Mouse (Mus musculus) cerebellum, adult 11 months (tissue): ENCODE data around the gene Eepd1.
A peak's percentile ranks its signal among the peaks of the same experiment; 100 is the strongest.

Source experiments
- DNase-seq: peaks from one replicate; pipeline ENCODE4 v3.0.0; 2022

Eepd1 gene

DNA sequence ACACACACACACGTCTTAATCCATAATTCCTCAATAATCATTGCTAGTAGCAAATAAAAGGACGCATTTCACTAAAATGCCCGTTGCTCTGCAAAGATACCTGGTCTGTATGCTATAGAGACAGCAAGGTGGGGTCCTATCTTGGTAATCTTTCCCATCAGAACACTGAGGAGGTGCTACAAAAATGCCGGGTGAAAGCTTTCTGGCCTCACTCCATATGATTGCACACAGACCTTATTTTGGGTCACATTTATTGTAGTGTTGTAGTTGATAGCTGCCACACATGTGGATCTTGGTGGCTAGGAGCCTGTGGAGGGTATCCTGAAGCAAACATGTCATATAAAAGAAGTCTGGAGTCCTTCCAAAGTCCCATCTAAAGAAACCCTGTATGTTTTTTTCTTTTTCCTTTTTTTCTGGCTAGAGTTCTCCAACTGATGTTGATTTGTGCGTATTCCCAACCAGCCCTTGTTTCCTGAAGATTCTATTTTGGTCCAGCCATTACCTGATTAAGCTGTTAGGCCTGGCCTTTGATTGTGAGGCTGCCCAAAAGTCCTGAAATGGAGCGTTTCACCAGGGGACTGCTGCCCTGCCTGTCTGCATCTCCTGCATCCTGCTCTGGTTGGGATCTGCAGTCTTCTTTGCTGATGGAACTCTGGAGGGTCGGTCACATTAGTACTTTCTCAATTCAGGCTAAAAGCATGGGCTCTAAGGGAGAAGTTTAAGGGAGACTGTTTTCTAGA is 8.0 kb downstream of the Eepd1 start:
- DNase-seq: no peak

DNA sequence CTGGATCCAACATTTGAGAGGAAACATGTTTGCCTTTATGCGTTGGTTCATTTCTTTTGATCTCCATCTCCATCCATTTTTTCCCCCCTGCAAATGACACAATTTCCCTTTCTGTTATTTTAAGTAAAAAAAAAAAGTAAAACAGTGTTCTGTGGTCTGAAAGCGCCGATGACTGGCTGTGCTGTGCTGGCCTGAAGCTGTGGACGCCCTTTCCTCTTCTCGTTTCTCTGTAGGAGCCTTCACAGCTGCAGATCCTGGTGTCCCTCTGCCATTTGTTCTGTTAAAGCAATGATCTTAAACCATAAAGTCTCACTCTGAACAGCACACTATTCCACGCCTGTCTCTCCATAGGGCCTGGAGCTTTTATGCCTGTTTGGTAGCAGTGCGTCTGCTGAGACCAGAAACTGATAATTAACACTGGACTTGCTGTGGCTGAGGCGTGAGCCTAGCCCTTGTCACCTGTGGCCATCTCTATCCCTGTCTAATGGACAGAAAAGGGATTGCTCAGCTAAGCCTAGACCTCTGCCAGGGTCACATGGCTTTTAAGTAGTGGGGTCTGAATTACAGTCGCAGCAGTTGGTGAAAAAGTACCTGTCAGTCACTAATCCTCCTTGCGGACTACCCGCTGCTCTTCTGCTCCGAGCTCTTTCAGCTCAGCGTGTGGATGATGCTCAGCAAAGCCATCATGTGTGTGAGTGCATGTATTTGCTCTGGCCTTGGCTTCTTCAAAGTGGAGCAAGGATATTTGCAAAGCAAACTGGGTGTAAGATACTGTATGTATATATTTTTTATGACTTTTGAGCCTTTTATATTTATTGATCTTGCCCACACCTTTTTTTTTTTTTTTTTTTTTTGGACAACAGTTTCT is 9.2 kb downstream of the Eepd1 start:
- DNase-seq: no peak

DNA sequence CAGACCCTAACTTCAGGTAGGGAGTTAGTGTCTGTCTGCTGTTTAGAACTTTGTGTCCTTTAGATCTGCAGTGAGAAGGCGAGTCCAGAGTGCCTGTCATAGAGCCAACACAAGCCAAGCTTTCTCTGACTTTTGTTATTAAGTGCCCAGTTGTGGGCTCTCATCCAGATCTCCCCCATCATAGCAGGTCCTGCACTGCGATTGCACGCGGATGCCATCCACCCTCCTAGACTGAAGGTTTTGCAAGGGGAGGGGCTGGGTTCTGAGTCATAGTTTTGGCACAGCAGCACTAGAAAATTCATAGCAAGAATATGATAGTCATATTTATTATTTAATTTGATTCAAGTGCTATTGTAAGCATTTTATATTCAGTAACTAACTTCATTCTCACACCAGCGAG is 12.6 kb downstream of the Eepd1 start:
- no peak for DNase-seq

DNA sequence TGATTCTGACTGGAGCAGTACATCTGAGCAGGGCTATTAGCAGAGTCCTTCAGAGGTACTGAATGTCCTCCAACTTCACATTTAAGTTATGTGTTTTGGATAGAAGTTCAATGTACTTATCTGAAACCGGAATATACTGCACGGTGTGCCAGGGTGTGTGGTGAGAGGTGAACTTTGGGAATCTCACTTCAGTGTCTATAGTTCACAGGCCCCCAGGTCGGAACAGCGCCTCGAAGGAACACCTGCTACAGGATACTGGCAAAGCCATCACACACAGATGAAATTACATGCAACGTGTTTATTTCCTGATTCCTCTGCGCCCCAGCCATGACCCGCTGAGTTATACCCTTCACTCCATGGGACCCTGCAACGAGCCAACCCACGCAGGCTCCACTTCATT is 14.3 kb downstream of the Eepd1 start:
- no peak for DNase-seq

DNA sequence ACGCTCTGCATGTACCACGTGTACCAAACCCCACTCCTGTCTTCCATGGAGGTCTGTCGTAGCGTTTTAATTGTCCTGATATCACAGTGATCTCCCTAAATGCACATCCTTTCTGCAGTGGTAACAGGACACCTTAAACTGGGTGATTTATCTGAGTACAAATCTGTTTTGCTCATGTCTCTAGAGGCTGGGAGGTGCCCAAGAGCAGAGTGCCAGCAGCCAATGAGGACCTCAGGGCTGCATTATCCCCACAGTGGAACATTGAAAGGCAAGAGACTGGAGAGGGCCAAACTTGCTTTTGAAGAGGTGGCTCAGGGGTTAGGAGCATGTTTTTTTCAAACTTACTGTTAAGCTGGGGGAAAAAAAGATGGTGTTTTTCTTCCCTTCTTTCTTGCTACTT is 14.8 kb downstream of the Eepd1 start:
- no peak for DNase-seq

DNA sequence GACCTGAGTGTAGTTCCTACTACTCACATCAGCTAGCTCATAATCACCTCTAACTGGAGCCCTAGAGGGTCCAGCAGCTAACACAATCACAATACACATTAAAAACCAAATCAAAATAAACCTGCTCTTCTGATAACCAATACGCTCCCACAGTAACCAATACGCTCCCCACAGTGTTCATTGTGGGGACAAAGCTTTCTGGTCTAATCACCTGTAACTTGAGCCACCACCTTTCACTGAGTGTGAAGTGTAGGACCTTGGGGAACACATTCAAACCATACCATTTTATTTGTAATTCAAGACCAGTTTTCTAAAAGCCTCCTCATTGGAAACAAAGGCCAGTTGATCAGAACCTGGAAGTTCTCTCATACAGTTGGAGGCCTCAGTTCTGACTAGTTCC is 15.4 kb downstream of the Eepd1 start:
- no peak for DNase-seq

DNA sequence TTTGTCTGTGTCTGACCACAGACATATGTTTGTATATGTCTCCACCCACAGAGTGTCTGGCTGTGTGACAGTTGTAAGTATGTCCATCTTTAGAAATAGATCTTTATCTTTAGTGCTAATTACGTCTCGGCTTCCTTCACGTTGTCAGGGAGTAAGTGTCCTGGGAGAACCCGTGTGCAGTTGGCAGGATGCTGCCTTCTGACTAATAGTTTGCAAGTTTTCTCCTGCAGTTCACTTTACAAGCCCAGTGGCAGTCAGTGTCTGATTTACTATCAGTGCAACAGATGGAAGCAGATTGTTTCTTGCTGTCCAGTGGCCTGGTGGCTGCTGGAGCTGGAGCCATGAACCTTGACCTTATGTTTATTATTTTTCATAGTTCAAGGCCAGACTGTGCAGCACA is 17.4 kb downstream of the Eepd1 start:
- no peak for DNase-seq

DNA sequence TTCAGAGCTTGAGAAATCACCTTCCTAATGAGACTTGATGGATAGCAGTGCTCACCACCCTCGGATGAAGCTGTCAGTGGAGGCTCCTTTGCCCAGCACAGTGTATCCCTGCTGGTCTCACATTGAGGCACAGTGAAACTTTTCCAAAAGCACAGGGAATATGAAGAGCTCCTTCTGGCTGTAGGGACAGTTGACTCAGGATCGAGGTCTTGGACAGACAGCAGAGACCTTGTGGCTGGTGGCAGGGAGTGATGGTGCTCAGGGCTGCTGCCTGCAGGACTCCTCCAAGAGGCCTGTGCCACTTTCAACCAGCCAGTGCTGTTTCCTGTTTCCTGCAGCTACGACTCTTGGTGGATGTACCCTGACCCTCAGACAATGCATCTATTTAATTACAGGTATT is 18.0 kb downstream of the Eepd1 start:
- no peak for DNase-seq

DNA sequence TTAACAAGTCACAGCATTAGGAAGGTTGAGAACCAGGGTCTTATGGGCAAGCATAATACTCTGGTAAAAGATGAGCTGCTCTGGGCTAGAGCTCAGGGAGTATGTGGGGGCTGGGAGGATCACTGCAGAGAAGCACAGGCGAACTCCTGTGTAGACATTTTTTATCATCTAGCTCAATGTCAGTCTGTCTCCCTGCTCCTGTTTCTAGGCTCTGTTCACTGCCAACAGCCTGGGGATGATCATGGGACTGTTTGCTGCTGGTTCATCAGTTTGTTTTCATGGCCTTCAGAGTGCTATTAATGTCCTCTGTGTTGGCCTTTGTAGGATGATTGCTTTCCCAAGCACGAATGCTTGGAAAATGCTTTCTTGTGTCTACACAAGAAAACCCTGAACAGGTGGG is 18.7 kb downstream of the Eepd1 start:
- no peak for DNase-seq

DNA sequence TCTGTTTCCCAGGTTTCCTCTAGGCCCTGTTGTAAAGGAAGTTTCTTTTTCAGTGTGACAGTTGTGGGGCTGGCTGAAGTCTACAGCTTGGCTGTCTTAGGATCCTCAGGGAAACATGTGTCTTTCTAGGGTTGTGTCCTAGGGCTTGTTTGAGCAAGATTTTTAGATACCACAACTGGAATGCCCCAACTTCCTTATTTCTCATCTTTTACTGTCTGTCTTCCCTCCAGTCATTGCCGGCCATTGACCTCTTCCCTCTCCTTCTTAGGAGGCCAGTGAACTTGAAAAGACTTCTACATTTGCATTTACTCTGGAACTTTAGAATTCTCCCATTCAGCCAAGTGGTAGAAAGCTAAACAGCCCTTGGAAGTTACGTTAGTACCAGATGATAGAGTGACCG is 27.5 kb downstream of the Eepd1 start:
- no peak for DNase-seq

DNA sequence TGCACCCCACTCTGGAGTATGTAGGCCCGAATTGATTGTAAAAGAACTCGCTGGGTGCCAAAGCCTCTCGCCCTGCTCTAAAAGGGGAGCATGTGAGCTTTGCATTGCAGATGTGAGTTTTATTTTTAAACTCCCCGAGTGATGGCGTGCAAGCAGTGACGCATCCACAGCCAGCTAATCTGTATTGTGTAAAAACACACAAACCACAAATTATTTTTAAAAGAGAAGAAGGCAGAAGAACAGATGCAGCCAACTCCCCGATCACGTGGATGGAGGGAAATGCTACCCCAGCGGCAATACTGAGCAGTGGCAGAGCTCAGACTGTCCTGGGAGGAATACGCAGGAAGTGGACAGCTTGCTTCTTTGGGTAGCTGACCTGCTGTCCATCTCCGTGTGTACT is 29.2 kb downstream of the Eepd1 start:
- DNase-seq: no peak

DNA sequence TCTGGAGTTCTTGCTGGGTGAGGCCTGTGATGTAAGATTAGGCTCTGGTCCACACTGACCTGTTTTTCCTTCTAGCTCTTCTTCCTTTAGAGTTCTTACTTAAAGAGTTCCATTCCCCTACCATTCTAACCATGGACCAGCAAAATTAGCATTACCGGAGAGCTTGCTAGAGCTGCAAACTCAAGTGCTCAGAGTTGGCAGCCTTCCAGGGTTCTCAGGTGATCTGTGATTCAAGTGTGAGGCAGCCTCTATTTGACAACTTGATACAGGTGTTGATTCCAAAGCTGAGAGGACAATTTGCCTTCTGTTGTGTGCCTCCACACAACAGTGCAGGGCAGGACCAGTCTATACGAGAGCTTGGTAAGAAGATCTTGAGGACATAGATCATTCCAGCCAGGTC is 31.7 kb downstream of the Eepd1 start:
- DNase-seq: peak; percentile 38

DNA sequence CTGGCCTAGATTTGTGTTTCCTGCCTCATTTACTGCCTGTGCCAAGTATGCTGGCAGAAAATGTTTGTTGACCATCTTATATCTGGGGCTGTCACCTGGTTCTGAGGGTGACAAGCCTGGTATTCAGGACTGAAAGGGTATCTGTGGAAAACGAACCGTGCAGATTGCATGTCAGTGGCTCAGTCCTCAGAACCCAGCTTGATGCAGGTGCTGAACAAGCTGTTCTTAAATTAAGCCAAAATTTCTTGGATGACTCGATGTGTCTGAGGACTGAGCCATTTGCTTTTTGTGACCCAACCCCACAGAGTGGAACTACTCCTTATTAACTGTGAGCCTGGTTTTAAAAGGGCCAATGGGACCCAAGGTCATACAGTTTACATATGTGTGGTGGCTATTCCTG is 32.2 kb downstream of the Eepd1 start:
- DNase-seq: peak; percentile 53

DNA sequence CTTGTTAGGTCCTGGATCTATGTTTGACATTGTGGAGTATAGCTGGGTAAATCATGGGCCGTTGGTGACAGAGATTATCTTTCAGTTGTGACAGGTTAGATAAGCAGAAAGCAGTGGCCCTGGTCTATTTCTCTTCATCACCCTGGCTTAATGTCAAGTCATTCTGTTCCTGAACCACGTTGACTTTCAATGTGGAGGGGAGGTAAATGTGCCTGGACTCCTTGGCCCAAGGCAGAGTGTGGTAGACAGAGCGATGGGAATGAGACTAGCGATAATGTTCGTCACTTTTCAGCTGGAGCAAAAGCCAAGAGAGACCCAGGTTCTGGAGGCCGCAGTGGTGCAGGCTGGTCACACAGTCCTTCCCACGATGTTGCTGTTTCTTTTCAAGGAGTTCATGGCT is 35.3 kb downstream of the Eepd1 start:
- DNase-seq: no peak

DNA sequence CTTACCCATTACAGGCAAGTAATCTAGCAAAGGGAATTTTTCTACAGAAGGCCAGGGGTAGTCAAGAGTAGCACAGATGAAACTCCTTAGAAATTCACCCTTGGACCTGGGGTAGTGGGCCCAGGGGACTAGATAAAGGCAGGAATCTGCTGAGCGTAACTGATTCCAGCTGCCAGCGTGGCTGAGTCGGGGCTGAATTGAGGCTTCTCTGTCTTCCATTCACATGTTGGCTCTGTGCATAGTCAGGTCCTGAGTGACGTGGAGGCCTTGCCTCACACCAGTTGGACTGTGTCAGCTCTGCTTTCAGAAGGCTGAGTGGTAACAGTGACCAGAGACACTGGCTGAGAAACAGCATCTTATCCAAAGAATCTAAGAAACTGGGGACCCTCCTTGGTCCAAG is 36.6 kb downstream of the Eepd1 start:
- no peak for DNase-seq

DNA sequence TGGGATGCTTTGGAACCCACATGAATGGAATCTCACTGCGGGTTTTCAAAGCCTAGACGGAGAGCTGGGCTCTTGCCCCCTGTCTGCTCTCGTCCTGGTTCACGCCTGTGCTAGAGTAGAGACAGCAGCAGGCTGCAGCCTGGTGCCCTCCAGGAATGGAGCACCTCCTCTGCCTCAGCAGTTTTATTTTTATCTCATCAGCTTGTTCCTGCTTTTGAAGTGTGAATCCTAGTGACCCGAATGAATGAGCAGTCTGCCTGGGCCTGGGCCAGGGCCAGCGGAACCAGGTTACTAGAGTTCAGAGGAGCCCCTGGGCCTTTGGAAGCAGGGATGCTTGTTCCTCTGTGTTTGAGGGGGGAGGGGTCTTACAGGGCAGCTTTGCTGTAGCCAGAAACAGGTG is 37.8 kb downstream of the Eepd1 start:
- no peak for DNase-seq

DNA sequence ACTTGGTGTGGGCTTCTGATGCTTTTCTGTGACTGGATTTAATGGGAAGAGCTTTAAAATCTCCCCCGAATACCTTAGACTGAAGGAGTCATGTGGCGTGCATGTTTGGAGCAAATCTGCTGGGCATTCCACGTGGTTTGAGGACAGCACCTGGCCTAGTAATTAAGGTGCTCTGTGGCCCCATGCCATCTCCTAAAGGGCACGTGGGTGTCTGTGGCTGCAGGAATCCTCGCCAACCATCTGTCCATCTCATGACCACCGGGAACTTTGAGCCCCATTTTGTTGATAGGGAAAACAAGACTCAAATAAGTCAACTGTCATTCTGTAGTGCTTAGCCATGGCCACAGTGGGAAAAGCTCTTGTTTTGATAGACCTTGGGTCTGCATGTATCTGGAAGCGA is 39.5 kb downstream of the Eepd1 start:
- peak; percentile 36 for DNase-seq

DNA sequence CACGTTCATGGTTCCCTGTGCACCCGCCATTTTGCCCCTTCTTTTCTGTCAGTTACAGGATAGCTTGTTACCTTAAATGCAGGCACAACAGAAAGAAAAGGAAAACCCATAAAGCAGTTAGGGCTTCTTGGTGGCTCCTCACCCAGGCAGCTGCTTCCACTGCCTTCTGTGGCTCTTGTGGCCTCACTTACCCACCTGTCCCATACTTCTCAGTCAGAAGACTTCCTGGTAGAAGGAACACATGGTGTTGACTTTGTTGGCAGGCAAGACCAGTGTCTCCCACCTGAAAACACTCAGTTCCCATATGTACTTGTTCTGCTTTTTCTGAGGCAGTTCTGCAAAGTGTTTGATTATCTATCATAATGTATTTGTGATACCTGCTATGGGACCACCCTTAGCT is 40.5 kb downstream of the Eepd1 start:
- DNase-seq: no peak

DNA sequence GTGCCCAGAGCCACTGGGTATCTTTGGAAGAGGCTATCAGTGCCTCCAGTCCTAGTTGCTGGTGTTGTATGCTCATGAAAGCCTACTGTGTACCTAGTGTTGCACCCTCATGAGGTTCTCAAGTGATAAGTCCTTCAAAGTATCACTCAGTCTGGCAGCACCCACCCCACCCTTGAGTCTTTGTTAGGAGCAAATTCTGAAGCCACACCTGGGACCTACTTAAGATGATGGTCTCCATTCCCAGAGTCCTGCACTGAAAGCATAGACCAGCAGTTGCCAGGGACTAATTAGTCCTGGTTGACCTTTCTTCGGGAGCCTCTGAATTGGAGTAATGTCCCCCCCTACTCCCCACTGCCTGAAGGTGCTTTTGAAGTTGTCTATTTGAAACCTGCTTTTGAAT is 45.2 kb downstream of the Eepd1 start:
- no peak for DNase-seq

DNA sequence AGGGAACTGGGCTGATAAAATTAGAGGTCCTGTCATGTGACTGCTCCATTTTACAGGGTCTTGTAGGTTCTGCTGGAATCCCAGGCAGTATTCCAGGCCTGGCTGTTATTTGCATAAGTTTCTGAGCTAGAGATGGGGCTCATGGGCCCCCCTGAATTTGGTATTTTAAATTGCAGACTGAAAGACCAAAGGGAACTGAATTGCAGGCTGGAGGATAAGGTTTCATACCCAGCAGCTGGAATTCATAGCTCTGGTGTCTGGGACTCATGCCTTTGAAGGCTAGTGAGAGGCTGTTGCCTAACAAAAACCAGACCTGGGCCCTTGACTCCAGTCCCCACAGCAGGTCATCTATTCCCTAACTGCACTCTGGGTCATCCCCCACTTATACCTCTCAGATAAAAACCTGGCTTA is 45.6 kb downstream of the Eepd1 start:
- DNase-seq: no peak

DNA sequence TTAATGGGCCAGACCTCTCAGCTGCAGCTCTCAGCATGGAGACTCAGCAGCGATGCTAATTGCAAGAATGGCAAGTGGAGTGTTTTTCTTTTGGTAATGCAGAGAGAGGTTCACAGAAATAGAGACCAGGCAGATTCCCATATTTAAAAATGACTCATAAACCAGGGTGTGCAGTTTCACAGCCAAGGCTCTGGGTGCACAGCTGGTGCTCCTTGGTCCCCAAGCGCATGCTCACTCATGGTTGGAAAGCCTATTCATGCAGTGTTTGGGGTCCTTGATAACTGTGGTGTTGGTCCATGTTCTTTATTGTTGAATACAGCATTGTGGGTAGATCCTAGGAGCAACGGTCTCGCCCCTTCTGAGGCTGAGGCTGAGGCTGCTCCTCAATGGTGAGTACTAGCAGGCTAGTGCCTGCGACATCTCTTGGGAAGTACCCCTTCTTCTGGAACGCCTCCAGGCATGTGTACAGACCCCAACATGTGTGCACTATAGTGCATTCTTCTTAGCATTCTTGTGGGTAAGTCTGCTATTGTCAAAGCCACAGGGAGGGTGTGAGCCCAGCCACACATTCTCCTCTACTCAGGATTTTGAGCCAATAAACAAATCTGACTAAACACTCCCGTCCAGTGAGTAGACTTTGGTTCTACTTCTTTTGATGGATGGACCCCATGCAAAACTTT is 46.2 kb downstream of the Eepd1 start:
- no peak for DNase-seq

DNA sequence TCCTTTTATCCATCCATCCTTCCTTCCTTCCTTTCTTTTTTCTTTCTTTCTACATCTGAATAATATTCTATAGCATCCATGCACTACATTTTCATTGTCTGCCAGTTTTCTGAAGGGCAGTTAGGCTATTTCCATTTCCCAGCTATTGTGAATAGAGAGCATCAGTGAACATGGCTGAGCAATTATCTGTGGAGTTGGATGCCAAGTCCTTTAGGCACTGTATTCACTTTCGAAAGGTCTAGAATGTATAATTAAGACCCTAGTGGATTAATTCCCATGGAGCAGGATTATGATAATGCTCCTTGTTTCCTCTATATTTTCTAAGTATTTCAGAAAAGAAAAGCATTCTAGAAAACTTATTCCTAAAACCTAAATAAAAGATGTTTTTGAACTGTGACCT is 50.3 kb downstream of the Eepd1 start:
- no peak for DNase-seq

DNA sequence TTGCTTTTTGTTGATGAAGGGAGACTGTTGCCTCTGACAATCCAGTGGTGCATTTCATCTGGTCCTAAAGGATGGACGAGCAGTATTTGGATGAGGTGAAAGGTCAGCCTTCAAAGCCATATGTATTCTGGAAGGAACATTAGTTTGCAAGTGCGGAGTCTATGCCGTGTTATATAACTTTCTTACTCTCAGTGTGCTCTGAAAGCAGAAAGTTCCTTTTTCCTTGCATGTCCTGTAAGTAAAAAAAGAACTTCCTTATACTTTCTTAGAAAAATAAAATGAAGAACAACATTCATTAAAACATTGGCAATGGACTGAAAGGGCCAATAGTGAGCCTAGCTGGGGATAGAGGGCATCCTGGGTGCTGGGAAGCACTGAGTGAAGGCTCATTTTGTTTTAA is 50.8 kb downstream of the Eepd1 start:
- DNase-seq: no peak

DNA sequence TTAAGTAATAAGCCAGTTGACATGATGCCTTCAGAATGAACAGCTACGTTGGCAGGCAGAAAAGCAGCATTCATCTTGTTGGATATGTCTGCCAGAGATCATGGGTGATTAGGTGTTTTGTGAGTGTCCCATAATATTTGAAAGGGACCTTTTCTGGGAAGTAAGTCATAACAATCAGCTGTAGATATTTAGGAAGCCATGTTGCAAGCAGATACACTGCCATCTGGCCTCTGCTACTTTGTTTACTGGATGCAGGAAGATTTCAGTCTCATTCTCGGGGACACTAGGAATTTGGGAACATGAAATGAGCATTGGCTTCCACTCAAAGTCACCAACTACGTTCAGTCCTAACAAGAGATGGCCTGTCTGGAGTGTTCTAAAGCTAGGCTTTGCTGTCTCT is 54.1 kb downstream of the Eepd1 start:
- DNase-seq: no peak
